ENCODE assay signal across 9 mouse cellular contexts in the genomic region with DNA sequence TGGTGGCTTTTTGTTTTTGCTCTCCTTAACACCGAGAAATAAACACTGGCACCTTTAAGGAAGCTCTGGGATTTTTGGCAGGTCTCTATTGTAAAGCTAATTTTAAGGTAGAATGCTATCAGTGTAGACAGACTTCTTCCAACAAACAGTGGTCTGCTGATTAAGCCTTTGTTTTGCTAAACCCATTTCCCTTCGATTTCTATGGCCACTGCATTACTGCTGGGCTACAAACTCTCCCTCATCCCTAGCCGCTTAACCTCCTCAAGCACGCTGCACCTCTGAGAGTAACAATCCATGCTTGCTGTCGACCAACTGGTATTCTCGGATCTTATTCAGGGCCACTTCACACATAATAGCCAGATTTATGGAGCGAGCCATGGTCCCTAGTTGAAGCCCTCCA. TPM values are rescaled to one million over a fixed set of nuclear protein-coding genes. Genes with fewer than 3 reads are reported as not detected.
DNase-seq lines count a peak whose midpoint lies in the region; ATAC-seq and TF ChIP-seq lines count a peak whose summit lies in the region.
"Had no signal": no experiment of that assay in that cellular context is flagged by ENCODE, and none has a peak within 500 bp of the region (broad histone marks: within the 10 kb centered on the region; RNA-seq: fewer than 3 reads in every experiment).

No protein-coding gene starts in this region.

- 0 out of 2 replicates have a peak overlapping the region, but pooled peaks have one; percentile 97 for H3K27ac ChIP-seq in heart, embryonic 10.5 days
- no peak overlapping the region for H3K27ac ChIP-seq in heart, postnatal 0 days (ENCODE audit: low read depth)
- no peak overlapping the region for H3K27ac ChIP-seq in midbrain, embryonic 12.5 days (replicated peaks)

- TF ChIP-seq CTCF in heart, postnatal 0 days (IDR thresholded peaks at IDR 0.05; ENCODE audit: low read depth) = no peak

- TF ChIP-seq EP300 in heart, postnatal 0 days (IDR thresholded peaks at IDR 0.05; ENCODE audit: low read depth) = no peak

- no peak for DNase-seq in heart, embryonic 10.5 days (ENCODE audit: low spot score)
- no peak for DNase-seq in heart, adult 11 months
- DNase-seq in ES-CJ7 (ENCODE audit: low read depth, low spot score) = peak; percentile 69
- no peak for DNase-seq in heart, postnatal 0 days (ENCODE audit: low spot score)
- no peak for DNase-seq in natural killer cell, adult 2 months (ENCODE audit: low spot score in 2 of 2)
- DNase-seq in yolk sac, embryonic 10.5 days (ENCODE audit: low spot score) = no peak
- DNase-seq in adrenal gland, adult 18-20 months (ENCODE audit: low spot score in 2 of 2) = no peak

- H3K27me3 ChIP-seq in heart, embryonic 10.5 days (ENCODE audit: insufficient read depth, poor library complexity, severe bottlenecking) = no peaks in the 10 kb centered on the region
- H3K27me3 ChIP-seq in heart, postnatal 0 days (ENCODE audit: control insufficient read depth, insufficient read depth, low read length) = no peaks in the 10 kb centered on the region
- no peaks in the 10 kb centered on the region for H3K27me3 ChIP-seq in midbrain, embryonic 12.5 days

- H3K9ac ChIP-seq in heart, postnatal 0 days (replicated peaks; ENCODE audit: low read depth, low read length) = peak overlapping the region; percentile 85
- peak overlapping the region; percentile 87 for H3K9ac ChIP-seq in midbrain, embryonic 12.5 days (replicated peaks)

- H3K36me3 ChIP-seq in heart, embryonic 10.5 days = peaks cover 4% of the 10 kb centered on the region; the same call in 1 of the 2 replicates
- H3K36me3 ChIP-seq in heart, postnatal 0 days (replicated peaks; ENCODE audit: control insufficient read depth, insufficient read depth, low read length) = no peaks in the 10 kb centered on the region
- H3K36me3 ChIP-seq in midbrain, embryonic 12.5 days = no peaks in the 10 kb centered on the region

- 10% methylated on average over 7 of the region's 7 CpGs for WGBS in heart, embryonic 10.5 days
- WGBS in heart, postnatal 0 days = 9% methylated on average over 7 of the region's 7 CpGs
- WGBS in midbrain, embryonic 12.5 days = 10% methylated on average over 7 of the region's 7 CpGs

- ATAC-seq in heart, postnatal 0 days (ENCODE audit: insufficient read depth, low read depth) = no peak
- no peak for ATAC-seq in midbrain, embryonic 12.5 days (ENCODE audit: low FRiP score, low read depth)

- H3K4me2 ChIP-seq in heart, postnatal 0 days (ENCODE audit: low read depth, low read length) = peak overlapping the region; percentile 92
- H3K4me2 ChIP-seq in midbrain, embryonic 12.5 days (replicated peaks) = peak overlapping the region; percentile 98

- H3K9me3 ChIP-seq in heart, embryonic 10.5 days = no peaks in the 10 kb centered on the region
- no peaks in the 10 kb centered on the region for H3K9me3 ChIP-seq in heart, postnatal 0 days (replicated peaks; ENCODE audit: control insufficient read depth, low read length)
- no peaks in the 10 kb centered on the region for H3K9me3 ChIP-seq in midbrain, embryonic 12.5 days

- peaks cover 8% of the 10 kb centered on the region for H3K4me1 ChIP-seq in heart, embryonic 10.5 days
- peaks cover 13% of the 10 kb centered on the region for H3K4me1 ChIP-seq in heart, postnatal 0 days (ENCODE audit: control insufficient read depth, insufficient read depth)
- H3K4me1 ChIP-seq in midbrain, embryonic 12.5 days = peaks cover 20% of the 10 kb centered on the region

- peak overlapping the region; percentile 96 for H3K4me3 ChIP-seq in heart, embryonic 10.5 days
- H3K4me3 ChIP-seq in heart, postnatal 0 days (ENCODE audit: low read depth, low read length) = peak overlapping the region; percentile 93
- H3K4me3 ChIP-seq in midbrain, embryonic 12.5 days = peak overlapping the region; percentile 91

RNA-seq across cellular contexts. Expression of gene Oxsr1, which starts 1.3 kb away (rescaled TPM):
- polyA plus RNA-seq in heart, embryonic 10.5 days (2016; fragmentation: Nextera tagmentation; extraction: Ambion mirVana) = 12.0 and 13.6 TPM in 2 replicates
- 28.1 and 28.8 TPM in 2 replicates for total RNA-seq in heart, postnatal 0 days (2014; rRNA removed; ENCODE audit: low replicate concordance)
- polyA plus RNA-seq in heart, postnatal 0 days (2015; fragmentation: Nextera tagmentation; extraction: Ambion mirVana) = 6.4 and 6.7 TPM in 2 replicates
- 20.9 and 24.1 TPM in 2 replicates for polyA plus RNA-seq in midbrain, embryonic 12.5 days (2016; fragmentation: Nextera tagmentation; extraction: Ambion mirVana)
- total RNA-seq in adrenal gland, adult 18-20 months (2021) = 10 to 100 TPM; 30.7 to 35.3 TPM

RNA-seq across cellular contexts. Expression of gene Acaa1a, which starts 18.5 kb away (rescaled TPM):
- 86.5 and 91.8 TPM in 2 replicates for polyA plus RNA-seq in heart, embryonic 10.5 days (2016; fragmentation: Nextera tagmentation; extraction: Ambion mirVana)
- total RNA-seq in heart, postnatal 0 days (2014; rRNA removed; ENCODE audit: low replicate concordance) = 179 and 206 TPM in 2 replicates
- polyA plus RNA-seq in heart, postnatal 0 days (2015; fragmentation: Nextera tagmentation; extraction: Ambion mirVana) = 89.1 and 89.8 TPM in 2 replicates
- polyA plus RNA-seq in midbrain, embryonic 12.5 days (2016; fragmentation: Nextera tagmentation; extraction: Ambion mirVana) = 79.1 and 82.2 TPM in 2 replicates
- 100 to 1,000 TPM; 119 to 124 TPM for total RNA-seq in adrenal gland, adult 18-20 months (2021)

RNA-seq across cellular contexts. Expression of gene Myd88, which starts 20.3 kb away (rescaled TPM):
- 11.4 and 11.6 TPM in 2 replicates for polyA plus RNA-seq in heart, embryonic 10.5 days (2016; fragmentation: Nextera tagmentation; extraction: Ambion mirVana)
- total RNA-seq in heart, postnatal 0 days (2014; rRNA removed; ENCODE audit: low replicate concordance) = 9.7 and 14.3 TPM in 2 replicates
- 15.8 and 17.0 TPM in 2 replicates for polyA plus RNA-seq in heart, postnatal 0 days (2015; fragmentation: Nextera tagmentation; extraction: Ambion mirVana)
- 5.7 and 6.2 TPM in 2 replicates for polyA plus RNA-seq in midbrain, embryonic 12.5 days (2016; fragmentation: Nextera tagmentation; extraction: Ambion mirVana)
- total RNA-seq in adrenal gland, adult 18-20 months (2021) = 10 to 100 TPM; 28.0 to 30.3 TPM

RNA-seq across cellular contexts. Expression of gene Xylb, which starts 36.2 kb away (rescaled TPM):
- 2.0 and 5.5 TPM in 2 replicates for polyA plus RNA-seq in heart, embryonic 10.5 days (2016; fragmentation: Nextera tagmentation; extraction: Ambion mirVana)
- 0.04 and 0.12 TPM in 2 replicates for total RNA-seq in heart, postnatal 0 days (2014; rRNA removed; ENCODE audit: low replicate concordance)
- 0.26 and 0.46 TPM in 2 replicates for polyA plus RNA-seq in heart, postnatal 0 days (2015; fragmentation: Nextera tagmentation; extraction: Ambion mirVana)
- polyA plus RNA-seq in midbrain, embryonic 12.5 days (2016; fragmentation: Nextera tagmentation; extraction: Ambion mirVana) = 5.0 and 5.7 TPM in 2 replicates
- 1 to 10 TPM; 1.1 TPM for total RNA-seq in adrenal gland, adult 18-20 months (2021)

RNA-seq across cellular contexts. Expression of gene Slc22a14, which starts 44.4 kb away (rescaled TPM):
- polyA plus RNA-seq in heart, embryonic 10.5 days (2016; fragmentation: Nextera tagmentation; extraction: Ambion mirVana) = not detected in 2 replicates
- total RNA-seq in heart, postnatal 0 days (2014; rRNA removed; ENCODE audit: low replicate concordance) = 0.19 TPM in 1 of 2 replicates, not detected in the other
- 0.08 and 0.11 TPM in 2 replicates for polyA plus RNA-seq in heart, postnatal 0 days (2015; fragmentation: Nextera tagmentation; extraction: Ambion mirVana)
- polyA plus RNA-seq in midbrain, embryonic 12.5 days (2016; fragmentation: Nextera tagmentation; extraction: Ambion mirVana) = not detected in 2 replicates
- not detected for total RNA-seq in adrenal gland, adult 18-20 months (2021)
- total RNA-seq: left cerebral cortex, adult 18-20 months had no signal
